Mouse (Mus musculus): ENCODE results near the gene Wdr41.

DNA sequence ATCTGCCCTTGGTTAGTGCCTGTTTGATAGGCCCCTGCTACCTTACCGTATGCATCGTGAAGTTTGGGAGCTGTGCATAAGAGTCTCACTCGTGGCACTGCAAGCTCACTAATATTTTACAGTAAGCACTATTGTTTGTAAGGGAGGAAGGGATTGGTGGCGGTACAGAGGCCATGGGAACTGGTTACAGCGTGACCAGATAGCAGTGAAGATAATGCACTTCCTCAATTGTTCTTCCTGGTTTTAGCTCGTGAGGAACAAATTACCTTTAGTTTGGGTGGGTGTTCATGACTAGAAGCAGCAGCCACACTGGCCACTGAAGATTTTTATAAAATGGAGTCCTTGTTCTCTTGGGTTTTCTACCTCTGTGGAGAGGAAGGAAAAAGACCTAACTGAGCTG, 43.2 kb downstream of the Wdr41 start:
- TF ChIP-seq CTCF (IDR thresholded peaks at IDR 0.05; ENCODE audit: borderline replicate concordance, extremely low read depth, insufficient read depth, insufficient read length) (no peak), POLR2A (IDR thresholded peaks at IDR 0.05; ENCODE audit: borderline replicate concordance, extremely low read depth, insufficient read depth, insufficient read length, poor library complexity, severe bottlenecking) (no peak)

All from brain, embryonic 14.5 days (tissue).